Mouse (Mus musculus): ENCODE measurements around the gene Entpd4b. TPM values are rescaled to one million over a fixed set of nuclear protein-coding genes. Genes with fewer than 3 reads are reported as not detected.
"Not testable (repeated sequence)": the region's sequence is repeated elsewhere in the genome, so short reads cannot be mapped to it uniquely, and the experiment has no call there.

Gene Entpd4b
- polyA plus RNA-seq, 1 experiment from 2014 or later, result 14.5 TPM

- not testable (repeated sequence) for H3K4me2 ChIP-seq (replicated peaks); H3K36me3 ChIP-seq; H3K9ac ChIP-seq; H3K27ac ChIP-seq; H3K4me3 ChIP-seq; H3K27me3 ChIP-seq; H3K4me1 ChIP-seq; ATAC-seq (ENCODE audit: insufficient number of reproducible peaks, insufficient read depth, low FRiP score, low TSS enrichment); H3K9me3 ChIP-seq
- WGBS, result no CpG with 5 or more reads among the region's 8 CpGs
Observed at GRCm38 (mm10) chr14:69556820-69557219, 1.6 kb downstream of the Entpd4b start.

GRCm38 (mm10) chr14:69557550-69557949, 2.3 kb downstream of the Entpd4b start:
- not testable (repeated sequence) for H3K9me3 ChIP-seq; H3K4me3 ChIP-seq; H3K4me1 ChIP-seq; ATAC-seq (ENCODE audit: insufficient number of reproducible peaks, insufficient read depth, low FRiP score, low TSS enrichment); H3K27me3 ChIP-seq; H3K9ac ChIP-seq; H3K27ac ChIP-seq; H3K4me2 ChIP-seq (replicated peaks); H3K36me3 ChIP-seq
- WGBS, result no CpG with 5 or more reads among the region's 14 CpGs

Other genes starting within 250 kb of the Entpd4b start
- not detected in 2 replicates for gene Gm16867, start 52.1 kb upstream of the Entpd4b start, polyA plus RNA-seq (2016; fragmentation: Nextera tagmentation; extraction: Ambion mirVana)
- gene Gm27179, start 42.9 kb upstream of the Entpd4b start, polyA plus RNA-seq (2016; fragmentation: Nextera tagmentation; extraction: Ambion mirVana), result not detected in 2 replicates

All from embryonic facial prominence, embryonic 12.5 days (tissue).